Mouse (Mus musculus) mature B cell (primary cell): Measurements from ENCODE around the gene Camkv.

Experiments used
- in situ Hi-C: fragments of 300-500 bp; cut with MboI; formaldehyde crosslinking; loops from 2 replicates; pipeline ENCODE4 v1.14.3; 2019

Gene Camkv

DNA sequence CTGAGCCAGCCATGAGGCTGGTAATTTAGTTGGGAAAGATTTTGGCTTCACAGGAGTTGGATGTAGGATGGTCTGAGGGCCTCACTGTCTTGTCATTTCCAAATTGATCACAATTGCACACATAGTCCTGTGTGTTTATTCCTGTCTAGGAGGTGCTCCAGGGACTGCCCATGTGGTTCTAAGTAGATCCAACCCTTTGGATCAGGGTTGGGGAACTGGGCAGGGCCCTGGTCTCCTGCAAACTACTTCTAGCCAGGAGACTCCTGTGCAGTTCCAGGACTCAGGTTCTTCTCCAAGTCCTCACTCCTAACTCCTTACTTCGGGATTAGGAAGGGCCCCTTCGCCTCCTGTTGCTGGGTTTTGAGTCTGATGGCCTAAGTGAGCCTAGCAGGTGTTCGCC is at the start of gene Camkv:
TSS of gene Camkv (plus strand) at position 301 of the 400 bp plus-strand sequence.
- in situ Hi-C loops = no loop called here

DNA sequence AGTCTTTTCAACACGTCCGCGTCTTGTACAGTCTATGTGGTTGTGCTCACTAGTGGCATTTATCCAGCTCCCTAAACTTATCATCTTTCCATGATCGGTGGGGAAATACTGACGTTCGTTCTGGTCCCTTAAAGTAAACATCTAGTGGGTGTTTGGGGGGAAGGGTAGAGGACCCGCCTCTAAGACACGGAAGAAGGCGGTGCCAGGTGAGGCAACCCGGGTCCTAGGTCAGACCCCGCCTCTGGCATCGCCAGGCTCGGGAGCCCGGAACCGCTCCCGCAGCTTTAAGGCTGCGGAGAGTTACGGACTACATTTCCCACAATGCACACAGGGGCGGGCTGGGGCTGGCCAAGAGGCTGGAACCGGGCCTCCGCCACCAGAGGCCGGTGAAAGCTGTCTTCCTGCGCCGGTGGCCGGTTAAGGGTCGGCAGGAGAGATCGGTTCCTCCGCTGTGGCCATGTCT is 47.6 kb upstream of the Camkv start, which contains the start of gene Mon1a:
TSS of gene Mon1a (plus strand) at position 348 of the 463 bp plus-strand sequence.
- in situ Hi-C loops = no loop called here

DNA sequence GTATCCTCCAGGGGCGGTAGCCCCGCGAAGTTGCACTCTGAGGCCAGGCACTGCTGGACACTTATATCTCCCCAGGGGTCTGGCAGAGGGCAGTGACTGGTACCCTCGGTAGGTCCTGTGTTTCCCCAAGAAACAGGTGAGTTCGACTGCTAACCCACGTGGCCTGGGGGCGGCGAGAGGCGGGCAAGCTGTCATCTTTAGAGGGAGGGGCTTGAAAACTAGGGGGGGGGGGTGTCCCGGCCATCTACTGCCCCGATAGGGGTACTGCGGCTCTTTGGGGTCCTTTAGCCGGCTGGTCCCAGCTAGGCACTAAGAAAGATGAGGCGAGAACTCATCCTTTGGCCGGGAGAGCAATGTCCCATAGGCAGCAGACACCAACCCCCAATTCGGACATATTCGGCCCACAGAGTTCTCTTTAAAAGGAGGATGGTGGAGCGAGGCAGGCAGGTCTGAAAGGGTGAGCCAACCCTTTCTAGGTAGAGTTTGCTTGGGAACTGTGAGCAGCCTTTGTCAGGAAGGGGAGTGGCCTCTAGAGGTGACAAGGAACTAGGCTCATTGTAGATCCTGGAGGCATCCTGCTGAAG is 47.1 kb upstream of the Camkv start:
- in situ Hi-C loops = no loop called here

DNA sequence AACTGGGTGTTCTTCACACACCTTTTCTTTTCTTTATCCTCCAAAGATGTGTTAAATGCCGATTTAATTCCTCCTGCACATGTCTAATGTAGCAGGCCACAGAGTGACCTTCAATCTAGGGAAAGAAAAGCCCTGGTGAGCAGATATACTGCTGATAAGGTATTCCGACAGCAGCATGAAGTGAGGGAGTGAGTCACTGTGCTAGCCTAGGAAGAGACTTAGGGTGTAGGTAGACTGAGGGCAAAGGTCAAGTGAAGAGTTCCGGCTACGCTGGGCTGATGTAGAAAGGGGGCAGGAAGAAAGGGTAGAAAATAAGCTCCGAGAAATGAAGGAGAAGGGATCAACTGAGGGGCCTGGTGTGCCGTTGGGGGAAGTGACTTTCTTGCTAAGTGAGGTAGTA is 45.2 kb upstream of the Camkv start:
- in situ Hi-C loops = no loop called here

DNA sequence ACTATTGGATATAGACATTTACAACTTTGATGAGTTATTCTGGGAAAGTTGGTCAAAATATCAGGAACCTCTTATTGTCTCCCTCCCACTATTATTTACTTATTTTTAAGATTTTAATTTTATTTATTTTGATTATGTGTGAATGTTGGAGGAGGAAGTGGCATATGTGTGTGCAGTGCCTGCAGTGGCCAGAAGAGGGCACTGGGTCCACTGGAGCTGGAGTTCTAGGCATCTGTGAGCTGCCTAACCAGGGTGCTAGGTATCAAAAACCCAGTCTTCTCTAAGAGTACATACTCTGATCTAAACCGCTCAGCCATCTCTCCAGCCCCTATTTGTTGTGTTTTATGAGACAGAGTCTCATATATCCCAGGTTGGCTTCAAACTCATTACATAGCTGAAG is 44.5 kb upstream of the Camkv start:
- in situ Hi-C loops = no loop called here

DNA sequence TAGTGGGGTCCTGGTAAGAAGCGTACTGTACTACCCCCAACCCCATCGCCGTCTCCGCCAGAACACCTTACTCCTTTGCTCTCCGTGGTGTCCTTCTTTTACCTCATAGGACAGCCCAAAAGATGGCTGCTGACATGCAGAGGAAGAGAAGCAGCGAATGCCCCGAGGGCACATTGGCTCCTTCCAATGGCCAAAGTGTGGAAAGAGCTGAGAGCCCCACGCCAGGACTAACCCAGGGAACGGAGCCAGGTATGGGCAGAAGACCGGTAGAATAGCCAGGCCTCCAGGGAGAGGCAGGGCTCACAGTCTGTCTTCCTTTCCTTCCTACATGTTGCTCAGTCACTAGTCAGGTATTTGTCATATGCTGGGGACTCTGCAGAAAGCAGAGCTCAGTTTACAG is 36.9 kb upstream of the Camkv start:
- in situ Hi-C loops = no loop called here

DNA sequence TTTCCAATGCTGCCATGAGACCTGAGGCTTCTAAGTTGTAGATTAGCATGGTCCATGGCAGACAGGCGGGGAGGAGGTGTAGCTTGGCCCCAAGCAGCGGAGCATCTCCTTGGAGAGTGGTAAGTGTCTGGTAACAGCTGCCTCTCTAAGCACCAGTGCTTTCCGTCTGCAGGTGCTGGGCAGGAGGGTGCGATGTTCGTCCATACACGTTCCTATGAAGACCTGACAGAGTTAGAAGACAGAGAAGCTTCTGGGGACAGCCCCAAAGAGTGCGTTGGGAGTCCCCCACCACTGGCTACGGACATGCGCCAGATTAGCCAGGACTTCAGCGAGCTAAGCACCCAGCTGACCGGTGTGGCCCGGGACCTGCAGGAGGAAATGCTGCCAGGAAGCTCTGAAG is 35.6 kb upstream of the Camkv start:
- in situ Hi-C loops = no loop called here

DNA sequence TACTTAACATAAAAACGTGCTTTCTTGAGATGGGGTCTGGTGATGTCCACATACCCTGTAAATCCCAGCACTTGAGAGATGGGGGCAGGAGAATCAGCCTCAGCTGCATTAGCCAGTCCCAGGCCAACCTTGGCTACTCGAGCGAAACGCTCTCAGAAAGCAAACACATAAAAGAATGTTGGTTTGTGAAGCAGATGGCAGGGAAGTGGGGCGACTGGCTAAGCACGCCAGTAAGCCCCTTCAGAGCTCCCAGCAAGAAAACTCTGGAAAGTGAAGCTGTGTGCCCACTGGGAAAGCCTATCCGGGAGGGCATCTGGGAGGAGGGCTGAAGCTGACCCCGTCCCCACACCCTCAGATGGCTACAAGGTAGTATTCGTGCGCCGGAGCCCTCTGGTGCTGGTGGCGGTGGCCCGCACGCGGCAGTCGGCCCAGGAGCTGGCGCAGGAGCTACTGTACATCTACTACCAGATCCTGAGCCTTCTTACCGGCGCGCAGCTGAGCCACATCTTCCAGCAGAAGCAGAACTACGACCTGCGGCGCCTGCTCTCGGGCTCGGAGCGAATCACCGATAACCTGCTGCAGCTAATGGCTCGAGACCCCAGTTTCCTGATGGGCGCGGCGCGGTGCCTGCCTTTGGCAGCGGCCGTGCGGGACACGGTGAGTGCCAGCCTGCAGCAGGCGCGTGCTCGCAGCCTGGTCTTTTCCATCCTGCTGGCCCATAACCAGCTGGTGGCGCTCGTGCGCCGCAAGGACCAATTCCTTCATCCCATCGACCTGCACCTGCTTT is 34.4 kb upstream of the Camkv start:
- in situ Hi-C loops = no loop called here

DNA sequence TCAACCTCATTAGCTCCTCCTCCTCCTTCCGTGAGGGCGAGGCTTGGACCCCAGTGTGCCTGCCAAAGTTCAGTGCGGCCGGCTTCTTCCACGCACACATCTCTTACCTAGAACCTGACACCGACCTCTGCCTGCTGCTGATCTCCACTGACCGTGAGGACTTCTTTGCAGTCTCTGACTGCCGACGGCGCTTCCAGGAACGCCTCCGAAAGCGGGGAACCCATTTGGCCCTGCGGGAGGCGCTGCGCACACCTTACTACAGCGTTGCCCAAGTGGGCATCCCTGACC is 33.9 kb upstream of the Camkv start:
- in situ Hi-C loops = no loop called here

DNA sequence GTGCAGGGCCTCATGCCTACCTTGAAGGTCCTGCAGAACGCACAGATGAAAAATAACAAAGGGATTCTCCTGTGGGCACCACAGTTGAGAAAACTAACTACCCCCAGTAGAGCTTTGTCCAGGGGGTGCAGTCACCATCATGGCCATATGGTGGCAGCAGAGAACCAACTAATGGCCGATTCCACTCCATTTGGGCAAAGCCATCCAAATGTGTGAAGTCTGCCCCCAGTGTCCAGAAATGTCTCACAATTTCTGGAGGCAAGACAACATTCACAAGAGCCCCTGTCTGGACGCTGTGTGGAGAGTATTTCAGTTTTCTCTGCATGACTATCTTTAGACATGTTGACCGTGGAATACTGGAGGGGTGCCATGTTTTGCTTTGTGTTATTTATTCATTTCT is 30.7 kb upstream of the Camkv start:
- in situ Hi-C loops = no loop called here

DNA sequence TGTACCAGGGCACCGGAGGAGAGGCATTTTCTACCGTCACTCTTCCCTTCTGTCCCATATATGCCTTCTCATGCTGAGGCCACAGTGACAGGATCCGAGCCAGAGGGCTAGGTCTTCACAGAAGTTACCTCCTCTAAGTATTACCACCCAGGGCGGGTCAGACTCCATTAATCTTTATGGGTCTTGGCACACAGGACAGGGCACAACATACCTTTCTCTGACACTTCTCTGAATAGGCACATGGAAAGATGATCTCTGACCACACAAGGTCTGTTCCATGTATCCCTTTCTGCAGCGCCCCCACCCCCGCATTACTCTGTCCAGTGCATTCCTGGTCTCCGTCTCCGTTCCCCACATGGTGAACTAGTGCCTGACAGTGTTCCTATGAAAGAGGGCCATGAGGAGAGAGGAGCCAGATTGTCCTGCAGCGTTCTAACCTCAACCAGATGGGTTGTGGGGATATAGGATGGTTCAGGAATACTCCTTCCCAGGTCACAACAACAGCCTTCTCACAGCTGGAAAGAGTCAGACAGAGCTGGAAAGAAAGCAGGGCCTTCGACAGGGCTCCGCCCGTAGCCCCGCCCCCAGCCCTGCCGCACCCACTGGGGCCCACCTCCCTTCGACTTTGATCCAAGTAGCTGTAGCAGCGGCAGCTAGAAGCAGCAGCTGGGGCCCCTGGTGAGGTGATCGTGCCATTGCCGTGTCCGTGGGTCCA is 29.1 kb upstream of the Camkv start, which contains the start of gene Mst1r:
TSS of gene Mst1r (plus strand) at position 622 of the 715 bp plus-strand sequence.
- in situ Hi-C loops = no loop called here

DNA sequence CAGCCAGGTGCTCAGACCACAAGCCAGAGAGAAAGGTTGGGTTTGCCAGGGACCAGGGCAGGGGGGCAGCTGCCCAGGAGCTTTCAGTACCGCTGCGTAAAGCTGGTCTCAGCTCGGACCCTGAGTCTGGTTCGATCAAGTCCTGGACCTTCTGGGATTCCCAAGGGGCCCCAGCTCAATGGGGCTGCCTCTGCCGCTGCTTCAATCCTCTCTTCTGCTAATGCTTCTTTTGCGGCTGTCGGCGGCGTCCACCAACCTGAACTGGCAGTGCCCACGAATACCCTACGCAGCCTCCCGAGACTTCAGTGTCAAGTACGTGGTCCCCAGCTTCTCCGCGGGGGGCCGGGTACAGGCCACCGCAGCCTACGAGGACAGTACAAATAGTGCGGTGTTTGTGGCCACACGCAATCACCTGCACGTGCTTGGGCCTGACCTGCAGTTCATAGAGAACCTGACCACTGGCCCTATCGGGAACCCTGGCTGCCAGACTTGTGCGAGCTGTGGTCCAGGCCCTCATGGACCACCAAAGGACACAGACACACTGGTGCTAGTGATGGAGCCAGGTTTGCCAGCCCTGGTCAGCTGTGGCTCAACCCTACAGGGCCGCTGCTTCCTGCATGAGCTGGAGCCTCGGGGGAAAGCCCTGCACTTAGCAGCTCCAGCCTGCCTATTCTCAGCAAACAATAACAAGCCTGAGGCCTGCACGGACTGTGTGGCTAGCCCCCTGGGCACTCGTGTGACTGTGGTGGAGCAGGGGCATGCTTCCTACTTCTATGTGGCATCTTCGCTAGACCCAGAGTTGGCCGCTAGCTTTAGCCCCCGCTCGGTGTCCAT is 28.3 kb upstream of the Camkv start:
- in situ Hi-C loops = no loop called here

DNA sequence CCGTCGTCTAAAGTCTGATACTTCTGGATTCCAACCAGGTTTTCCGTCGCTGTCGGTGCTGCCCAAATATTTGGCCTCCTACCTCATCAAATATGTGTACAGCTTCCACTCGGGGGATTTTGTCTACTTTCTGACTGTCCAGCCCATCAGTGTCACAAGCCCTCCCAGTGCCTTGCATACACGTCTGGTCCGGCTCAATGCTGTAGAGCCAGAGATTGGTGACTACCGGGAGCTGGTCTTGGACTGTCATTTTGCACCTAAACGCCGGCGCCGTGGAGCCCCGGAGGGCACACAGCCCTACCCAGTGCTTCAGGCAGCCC is 27.7 kb upstream of the Camkv start:
- in situ Hi-C loops = no loop called here

DNA sequence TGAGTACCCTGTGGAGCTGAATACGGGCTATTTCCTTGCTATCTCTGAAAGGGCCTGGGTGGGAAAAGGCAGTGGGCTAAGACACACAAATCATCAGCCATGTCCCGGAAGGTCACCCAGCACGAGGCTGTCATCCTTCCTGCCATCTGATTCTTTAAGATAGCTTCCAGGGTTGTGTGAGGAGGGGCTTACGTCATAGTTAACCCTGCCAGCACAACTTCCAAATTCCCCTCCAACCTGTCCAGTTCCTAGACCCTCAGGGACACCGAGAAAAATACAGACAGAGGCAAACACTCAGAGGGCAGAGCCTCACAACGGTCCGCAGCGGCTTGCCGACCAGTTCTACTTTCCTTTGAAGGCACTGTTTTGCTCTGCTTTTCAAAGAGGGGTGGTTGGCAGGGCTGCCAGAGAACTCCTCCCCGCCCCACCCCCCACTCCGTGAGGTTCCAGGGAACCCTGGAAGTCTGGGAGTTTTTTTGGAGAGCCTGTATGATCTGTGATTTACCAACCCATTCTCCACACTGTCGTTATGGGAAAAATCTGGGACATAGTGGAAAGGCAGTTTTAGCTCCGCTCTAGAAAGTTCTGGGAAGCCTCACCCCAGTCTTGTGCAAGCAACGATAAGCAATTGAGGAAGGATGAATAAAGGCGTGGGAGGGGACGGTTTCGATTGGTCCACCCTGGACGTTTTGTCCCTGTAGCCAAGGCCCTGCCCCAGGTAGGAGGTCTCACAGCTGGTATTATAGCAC is 26.9 kb upstream of the Camkv start:
- in situ Hi-C loops = no loop called here

DNA sequence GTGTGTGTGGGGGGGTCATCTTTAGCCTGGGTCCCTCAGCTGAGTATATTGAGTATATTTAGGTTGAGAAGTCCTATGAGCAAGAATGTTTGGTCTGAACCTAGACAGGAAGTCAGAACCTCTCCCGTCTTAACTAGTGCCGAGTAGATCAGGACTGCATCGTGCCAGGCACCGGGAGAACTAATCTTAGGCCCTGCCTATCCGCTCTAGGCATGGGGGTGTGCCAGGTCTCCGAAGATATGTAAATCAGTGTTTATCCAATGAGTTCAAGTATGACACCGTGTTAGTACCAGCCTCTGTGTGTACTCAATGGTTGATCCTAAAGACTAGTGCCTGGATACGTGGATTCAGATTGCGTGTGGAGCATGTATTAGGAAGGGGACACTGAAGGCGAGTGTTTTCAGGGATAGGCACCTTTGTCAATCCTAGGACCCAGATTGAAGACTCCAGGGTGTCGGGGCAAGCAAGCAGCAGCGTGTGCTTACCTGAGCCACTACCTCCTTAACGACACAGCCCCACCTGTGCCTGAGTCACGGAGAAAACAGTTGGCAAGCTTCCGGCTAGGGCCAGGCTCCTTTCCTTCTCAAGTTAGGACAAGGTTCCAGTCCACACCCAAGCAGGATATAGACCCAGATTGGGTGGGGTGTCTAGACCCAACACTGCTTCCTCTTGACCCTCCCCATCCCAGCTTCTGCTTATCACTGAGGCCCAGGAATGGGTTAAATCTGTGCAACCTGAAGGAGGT is 25.3 kb upstream of the Camkv start:
- in situ Hi-C loops = no loop called here

DNA sequence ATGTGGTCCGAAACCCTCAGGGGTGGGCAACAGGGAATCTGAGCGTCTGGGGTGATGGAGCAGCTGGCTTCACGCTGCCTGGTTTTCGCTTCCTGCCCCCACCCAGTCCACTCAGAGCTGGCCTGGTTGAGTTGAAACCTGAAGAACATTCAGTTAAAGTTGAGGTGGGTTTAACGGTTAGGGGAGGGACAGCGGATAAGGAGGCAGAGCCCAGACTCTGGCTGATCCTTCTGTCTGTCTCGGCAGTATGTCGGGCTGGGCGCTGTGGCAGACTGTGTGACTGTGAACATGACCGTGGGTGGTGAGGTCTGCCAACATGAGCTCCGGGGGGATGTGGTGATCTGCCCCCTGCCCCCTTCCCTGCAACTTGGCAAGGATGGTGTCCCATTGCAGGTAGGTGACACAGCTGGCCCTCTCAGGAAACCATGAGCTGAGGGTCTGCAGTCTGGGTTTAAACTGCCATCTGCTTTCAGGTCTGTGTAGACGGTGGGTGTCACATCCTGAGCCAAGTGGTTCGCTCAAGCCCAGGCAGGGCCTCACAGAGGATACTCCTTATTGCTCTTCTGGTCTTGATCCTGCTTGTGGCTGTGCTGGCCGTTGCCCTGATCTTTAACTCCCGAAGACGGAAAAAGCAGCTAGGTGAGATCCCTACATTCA is 20.6 kb upstream of the Camkv start:
- in situ Hi-C loops = no loop called here

DNA sequence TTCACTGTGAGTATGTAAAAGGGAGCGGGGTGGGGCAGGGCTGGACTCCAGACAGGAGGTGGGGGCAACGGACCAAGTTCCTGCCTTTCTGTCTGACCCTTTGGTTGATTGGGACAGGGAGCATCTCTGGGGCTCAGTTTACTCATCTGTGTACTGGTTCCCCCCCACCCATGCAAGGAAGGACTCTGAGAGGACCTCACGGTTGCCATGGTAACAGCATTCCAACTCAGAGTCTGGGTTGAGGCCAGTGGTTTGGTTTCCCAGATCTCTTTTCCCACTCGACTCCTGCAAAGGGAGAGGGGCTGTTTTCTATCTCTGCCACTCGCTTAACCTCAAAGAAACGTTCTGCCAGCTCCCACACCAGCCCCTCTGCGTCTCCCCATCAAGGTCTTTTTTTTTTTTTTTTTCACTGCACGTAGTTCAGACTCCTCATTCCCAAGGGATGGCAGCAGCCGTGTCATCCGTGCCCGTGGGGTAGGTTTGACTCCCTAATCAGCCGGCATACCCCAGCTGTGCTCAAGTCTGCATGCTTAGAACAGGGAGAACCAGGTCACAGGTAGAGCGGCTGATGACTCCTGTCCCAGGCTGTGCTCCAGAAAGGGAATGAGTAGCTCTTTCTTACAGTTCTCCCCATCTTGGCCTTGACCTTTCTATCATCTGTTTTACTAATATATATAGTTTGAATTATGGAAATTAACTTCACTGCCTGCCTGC is 17.4 kb upstream of the Camkv start:
- in situ Hi-C loops = no loop called here

DNA sequence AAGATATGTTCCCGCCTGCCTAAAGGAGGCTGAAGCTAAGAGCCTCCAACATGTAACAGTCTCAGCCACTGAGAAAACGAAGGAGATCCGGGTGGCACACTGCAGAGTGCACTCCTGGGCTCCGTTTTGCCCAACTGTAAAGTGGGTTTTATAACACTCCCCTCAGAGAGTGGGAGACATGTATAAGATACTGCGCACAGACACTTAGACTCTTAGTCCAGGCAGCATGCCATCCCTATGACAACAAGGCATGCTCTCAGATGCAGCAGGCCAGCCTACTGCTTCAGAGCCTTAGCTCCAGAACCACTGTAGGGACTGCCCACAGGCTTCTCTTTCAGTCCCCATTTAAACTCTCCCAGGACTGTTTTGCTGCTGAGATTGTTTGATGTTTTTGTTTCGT is 16.6 kb upstream of the Camkv start:
- in situ Hi-C loops = no loop called here

DNA sequence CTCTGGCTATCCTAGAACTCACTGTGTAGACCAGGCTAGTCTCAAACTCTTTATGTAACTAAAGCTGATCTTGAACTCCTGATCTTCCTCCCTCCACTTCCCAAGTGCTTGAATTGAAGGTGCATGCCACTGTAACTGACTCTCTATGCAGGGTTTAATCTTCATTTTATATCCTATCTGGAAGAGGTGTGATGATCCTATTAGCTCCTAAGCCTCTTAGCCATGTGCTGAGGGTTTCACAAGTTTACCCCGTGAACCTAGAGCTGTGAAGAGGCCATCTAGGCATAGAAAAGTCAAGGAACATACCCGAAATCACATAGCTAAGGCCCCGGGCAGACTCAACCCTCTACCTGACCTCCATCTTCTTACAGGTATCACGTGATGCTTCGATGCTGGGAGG is 16.0 kb upstream of the Camkv start:
- in situ Hi-C loops = no loop called here

DNA sequence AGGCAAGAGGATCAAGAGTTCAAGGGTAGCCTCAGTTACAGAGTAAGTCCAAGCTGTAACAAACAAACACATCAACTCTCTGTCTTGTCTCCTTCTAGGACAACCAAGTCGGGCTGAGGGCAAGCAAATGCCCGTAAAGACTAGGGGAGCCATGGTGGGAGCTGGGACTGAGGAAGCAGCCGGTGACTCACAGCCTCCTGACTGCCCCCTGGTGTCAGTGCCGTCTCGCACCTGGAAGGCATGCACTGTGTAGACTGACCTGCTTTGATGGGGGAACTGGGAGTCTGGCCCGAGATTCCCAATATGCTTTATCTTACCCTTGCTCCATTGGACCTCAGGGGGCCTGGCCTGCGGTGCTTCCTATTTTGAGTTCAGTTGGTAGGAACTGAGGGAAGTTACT is 12.5 kb upstream of the Camkv start:
- in situ Hi-C loops = no loop called here
